Mouse (Mus musculus) liver (tissue): ENCODE measurements around the gene 2010300C02Rik.
A peak's percentile ranks its signal among the peaks of the same experiment; 100 is the strongest.

ENCODE experiments used
- DNase-seq: peaks from one replicate; pipeline ENCODE4 v3.0.0-alpha.2; 2020; ENCODE audit warnings: mixed read lengths

The 2010300C02Rik gene

DNA sequence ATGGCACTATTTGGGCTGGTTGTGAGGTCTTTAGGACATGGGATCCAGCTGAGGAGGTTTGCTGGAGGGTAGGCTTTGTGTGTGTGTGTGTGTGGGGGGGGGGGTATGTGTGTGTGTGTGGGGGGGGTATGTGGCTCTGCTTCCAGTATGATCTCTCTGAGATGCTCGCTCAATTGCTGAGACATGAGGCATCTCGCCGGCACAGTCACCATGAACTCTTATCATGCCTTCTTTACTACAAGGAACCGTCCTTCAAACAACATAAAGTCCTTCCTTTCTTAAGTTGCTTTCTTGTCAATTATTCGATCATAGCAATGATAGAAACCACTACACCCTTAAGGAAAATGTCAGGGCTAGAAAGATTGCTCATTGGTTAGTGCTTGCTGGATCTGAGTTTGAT, 8.8 kb downstream of the 2010300C02Rik start:
- DNase-seq, result no peak

DNA sequence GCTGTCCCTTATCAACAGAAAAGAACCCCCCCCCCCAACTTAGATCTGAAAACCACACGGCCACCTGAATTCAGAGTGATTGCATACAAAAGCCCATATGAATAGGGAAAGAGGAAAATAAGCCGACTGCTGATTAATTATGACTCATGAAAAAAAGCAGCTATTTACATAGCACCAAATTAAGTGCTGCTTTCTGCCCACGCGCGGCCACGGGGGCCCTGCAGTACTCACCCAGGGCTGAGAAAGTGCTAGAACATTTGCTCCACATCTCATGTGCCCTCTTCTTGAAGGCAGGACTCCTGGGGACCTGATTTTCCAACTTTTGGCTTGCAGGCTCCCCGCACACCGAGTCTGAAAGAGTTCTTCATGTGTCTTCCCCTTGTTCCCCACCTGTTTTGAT, 10.1 kb downstream of the 2010300C02Rik start:
- no peak for DNase-seq

DNA sequence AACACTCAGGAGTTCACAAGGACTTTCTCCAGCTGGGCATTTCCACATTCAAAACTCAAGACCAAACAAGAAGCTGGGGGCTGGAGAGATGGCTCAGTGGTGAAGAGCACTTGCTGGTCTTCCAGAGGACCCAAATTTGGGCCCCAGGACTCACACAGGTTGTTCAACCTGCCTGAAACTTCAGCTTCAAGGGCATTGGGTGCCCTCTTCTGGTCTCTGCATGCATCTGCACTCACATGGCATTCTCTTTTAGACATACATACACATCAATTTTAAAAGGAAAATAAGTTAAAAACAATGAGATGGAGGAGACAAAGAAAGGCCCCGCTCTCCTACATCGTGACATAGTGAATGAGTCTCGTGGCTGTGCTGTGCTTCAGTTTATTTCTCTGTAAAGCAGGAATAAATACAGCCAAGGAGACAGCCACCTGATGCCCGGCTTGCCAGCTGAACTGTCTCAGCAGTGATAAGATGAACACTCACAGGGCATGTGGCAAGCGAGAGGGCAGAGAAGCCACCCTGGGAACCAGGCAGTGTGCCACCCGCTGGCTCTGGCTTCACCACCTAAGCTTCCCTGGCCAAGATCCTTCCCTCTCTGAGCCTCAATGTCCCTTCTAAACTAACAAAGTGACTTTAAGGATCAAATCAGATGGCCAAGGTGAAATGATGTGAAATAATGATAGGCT, 11.5 kb downstream of the 2010300C02Rik start:
- no peak for DNase-seq

- DNase-seq, result no peak
These were observed 17.6 kb downstream of the 2010300C02Rik start for GRCm38 (mm10) chr1:37702326-37702725.

DNA sequence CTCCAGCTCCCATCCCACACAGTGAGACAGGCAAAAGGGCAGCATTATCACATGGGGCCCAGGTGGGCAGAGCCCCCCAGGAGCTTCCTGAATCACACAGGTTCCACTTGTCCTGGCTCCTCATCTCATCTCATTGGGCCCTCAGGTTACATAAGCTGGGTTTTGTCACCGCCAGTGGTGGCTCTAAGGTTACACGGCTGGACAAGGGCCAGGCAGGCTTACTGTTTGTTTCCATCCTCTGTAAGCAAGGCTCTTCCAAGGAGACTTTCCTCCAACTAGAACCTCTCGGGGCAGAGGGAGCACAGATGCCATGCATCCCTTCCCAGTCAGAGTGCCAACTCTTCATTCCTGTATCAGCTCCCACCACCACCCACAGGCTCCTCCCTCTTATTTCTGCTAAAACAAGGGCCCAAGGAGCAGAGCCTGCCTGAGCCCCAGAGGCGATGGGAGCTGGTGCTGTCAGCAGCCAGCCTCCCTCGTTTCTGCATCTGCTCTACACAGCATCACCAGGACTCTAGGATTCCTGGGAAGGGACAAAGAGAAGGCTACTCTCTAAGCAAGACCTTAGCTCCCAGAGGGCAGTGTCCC, 20.9 kb downstream of the 2010300C02Rik start:
- no peak for DNase-seq

DNA sequence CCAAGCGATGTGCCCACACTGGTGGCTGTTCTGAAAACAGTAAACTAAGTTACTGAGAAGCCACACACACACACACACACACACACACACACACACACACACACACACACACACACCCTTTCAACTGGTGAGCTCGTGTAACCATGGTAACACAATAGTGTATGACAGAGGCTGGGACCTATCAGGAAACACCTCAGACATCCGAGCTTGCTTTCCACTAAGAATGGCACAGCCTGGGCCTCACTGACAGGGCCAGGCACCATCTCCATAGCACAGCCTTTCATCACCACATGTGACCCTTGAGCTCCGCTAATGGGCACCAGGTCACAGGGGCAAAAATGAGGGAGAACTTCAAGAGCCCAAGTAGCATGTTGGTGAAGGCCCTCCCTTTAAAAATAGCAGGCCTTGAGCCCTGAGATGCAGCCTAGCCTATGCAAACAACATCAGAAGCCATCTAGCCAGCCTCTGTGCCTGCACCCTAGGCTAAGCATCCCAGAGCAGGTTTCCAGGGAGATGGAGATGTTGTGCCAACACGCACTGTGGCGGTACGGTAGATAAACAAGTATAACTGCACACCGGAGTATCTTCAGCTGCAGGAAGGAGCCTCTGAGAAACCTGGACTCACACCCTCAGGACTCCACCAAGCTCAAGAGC, 21.6 kb downstream of the 2010300C02Rik start:
- DNase-seq, result no peak

DNA sequence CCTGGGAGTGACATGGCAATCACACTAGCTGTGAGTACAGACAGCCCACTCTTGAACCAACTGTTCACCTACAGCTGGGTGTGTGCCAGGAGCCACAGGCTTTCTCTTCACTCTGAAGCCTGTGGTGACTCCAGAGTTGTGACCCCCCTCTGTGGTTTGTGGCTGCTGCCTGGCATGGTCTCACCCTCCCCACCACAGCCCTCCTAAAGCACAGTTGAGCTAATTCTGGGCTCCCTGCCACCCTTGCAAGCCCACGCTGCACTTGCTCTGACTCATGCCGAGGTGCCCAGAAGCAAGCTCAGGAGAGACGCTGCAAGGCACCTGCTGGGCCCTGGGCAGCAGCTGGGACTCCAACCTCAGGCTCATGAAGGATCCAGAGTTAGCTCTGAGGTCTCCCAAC, 23.0 kb downstream of the 2010300C02Rik start:
- DNase-seq, result no peak

DNA sequence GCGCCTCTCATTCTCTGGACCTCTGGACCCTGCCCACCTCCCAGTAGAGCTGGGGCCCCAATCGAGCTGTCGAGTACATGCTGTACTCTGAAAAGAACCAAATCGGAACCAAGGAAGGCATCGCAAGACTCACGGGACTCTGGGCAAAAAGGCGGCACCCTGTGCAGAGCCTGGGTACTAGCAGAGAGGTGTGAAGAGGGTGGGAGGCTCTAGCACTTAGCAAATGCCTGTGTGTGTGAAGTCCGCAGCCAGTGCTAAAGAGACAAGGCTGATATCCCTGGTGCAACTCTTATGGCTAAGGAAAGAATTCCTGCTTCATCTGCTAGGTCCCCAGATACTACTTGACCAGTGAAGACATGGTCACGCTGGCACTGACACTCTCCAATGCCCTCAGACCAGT, 24.2 kb downstream of the 2010300C02Rik start:
- DNase-seq, result no peak

DNA sequence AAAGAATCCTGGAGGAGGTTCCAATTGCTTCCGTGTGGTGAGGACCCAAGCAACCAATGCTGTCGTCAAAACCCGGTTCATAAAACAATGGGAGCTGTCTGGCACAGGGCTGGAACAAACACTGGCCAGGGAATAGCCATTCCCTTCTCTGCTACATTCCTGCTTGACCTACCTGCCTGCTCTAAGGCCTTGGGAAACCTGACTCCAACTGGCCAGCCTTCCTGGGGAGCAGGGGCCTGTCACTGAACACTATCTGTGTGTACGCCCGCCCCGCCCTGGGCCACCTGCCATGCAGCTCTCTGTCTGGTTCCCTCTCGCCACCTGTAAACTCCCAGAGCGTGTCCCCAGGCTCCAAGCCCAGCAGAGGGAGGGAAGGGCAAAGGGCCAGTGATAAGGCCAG, 25.5 kb downstream of the 2010300C02Rik start:
- no peak for DNase-seq

GRCm38 (mm10) chr1:37691179-37691578, 28.7 kb downstream of the 2010300C02Rik start:
- DNase-seq, result peak; percentile 56

DNA sequence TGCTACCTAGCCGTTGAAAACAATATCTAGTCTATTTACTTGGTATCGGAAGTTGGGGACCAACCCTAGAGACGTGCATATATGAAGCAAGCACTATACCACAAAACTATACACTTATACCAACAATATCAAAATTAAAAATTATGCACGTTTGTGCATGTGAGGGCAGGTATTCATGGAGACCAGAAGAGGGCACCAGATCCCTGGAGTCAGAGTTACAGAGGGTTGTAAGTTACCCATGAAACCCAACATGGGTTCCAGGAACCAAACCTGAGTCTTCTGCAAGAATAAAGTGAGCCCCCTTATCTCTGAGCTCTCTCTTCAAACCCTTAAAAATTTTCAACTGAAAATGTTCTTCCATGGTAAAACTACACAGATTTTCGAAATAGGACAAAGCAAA, 29.2 kb downstream of the 2010300C02Rik start:
- no peak for DNase-seq

- DNase-seq, result no peak
These were observed 30.2 kb downstream of the 2010300C02Rik start for GRCm38 (mm10) chr1:37689730-37690129.

DNA sequence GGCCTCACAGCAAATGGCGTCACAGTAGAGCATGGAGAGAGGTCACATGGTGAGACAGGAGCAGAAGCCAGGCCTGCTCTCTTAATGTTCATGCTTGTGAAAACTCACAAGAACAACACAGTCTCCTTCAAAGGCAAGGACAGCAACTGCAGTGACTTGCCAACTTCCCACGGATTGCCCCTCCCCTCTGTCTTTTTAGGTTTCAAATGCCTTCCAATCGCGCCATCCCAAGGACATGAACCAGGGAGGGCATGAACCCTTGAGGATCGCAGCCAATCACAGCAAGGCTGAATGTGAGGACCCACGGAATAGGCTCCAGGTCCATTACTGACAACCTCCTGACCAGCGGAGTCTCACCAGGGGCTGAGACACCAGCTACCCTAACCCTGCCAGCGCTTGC, 31.5 kb downstream of the 2010300C02Rik start:
- no peak for DNase-seq

DNA sequence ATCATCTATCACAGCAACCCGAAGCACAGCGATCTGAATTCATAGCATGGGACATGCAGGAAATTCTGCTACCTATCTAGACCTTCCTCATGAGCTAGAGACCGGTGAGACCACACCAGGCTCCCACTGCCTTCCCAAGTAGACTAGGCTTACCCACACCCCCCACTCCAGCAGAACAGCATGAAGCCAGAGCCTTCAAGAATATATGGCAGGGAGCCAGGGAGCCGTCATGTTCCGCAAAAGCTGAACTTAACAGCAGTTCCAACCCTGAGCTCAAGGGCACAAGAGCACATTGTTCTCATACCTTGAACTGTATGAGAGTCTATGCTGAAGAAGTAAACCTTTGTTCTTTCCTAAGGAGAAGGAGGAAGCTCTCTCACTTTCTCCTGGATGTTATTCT, 32.4 kb downstream of the 2010300C02Rik start:
- no peak for DNase-seq

DNA sequence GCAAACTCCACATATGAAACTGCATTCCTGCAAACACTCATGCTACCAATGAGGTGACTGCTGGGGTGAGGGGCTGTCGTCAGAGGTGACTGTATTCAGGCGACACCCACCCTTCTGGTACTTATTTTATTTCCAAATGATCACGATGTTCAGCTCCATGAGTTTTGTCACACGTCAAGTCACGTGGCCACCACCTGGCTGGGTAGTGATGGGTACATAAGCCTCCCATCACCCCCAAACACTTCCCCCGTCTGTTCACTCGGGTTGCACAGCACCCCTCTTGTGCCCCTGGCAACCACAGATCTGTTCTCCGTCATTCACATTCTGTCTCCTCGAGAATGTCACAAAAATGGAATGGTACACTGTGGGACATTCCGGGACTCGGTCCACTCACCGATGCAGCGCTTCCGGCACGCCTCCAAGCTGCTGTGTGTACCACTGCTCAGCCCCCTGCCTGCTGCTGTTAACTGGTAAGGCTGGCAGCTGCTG, 32.9 kb downstream of the 2010300C02Rik start:
- no peak for DNase-seq

DNA sequence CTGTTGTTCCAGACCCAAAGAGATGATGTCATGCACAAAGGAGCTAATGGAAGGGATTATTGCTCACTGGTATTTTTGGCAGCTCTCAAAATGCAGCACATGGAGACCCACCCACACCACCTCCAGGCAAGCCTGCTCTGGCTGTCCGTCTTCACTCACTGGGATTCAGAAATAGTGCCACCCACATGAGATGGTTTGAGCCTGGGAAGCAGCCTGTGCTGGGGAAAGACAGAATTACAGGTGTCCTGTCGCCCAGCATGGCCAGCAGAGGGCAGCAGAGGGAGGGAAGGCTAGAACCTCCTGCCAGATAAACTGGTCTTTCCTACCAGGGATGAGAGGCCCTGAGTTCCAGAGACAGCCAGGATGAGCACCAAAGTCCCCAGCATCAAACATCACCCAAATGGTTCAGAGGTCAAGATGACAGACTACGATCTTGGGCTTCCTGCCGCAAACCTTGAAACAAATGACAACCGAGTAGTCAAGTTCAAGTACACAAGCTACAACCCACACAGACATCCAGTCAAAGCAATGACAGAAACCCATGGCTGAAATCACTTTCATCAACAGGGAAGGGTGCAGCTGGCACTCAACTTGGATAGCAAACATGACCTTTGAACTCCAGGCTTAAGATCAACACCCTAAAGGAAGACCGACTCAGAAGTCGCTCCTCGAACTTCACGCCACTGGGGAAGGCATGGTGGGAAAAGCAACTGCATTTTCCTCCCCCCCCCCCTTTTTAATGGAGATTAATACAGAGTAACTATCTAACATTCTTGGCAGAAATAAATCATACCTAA, 41.4 kb downstream of the 2010300C02Rik start:
- peak; percentile 83 for DNase-seq

- no peak for DNase-seq
These were observed 42.8 kb downstream of the 2010300C02Rik start for GRCm38 (mm10) chr1:37676967-37677512.

- no peak for DNase-seq
These were observed 44.4 kb downstream of the 2010300C02Rik start for GRCm38 (mm10) chr1:37675444-37675843.

DNA sequence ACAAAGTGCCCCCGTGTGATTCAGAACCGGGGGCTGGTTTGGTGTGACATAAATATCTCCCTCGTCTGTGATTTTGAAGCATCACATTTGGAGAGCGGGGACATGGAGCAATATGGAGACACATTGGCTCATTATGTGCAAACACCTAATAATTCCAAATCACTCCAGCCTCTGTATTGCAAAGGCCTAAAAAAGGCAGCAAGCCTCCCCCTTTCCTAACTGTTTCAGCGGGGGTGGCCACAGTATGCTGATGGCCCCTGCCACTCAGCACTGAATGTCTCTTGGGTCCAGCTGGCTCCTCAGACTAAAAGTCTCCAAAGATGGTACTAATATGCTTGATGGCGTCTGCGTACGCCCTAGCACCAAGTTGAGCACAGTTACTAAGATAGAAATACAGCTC, 45.6 kb downstream of the 2010300C02Rik start:
- no peak for DNase-seq

DNA sequence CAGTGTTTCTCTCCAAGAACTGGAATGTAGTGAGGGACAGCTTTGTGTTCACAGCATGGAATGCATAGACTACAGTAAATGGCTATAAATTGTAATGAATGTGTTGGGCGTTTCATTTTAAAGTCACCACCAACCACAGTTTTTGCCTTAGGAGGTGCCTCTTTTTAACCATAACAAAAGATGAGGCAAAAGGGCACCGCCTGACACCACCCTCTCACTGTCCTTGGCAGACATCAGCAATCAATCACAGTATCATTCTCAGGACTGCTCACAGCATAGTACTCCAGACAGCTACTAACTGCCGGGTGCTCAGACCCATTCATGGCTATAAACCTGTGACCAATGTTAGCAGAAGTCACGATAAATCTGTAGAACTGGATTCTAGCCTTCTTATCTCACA, 48.6 kb downstream of the 2010300C02Rik start:
- no peak for DNase-seq

DNA sequence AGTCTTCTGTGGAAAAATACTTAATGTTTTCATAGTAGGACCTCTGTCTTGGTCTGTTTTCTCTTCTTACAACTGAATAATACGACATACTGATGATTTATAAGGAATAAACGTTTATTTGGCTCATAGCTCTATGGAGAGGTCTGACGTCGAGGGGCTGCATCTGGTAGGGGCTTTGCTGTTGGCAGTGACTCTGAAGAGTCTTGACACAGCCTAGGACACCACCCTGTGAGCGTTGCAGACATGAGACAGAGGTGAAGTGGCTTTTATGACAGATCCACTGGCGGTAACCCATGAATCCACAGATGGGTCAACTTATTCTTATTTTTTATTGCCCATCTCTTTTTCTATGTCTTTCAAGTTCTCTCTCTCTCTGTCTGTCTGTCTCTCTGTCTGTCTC, 52.5 kb downstream of the 2010300C02Rik start:
- DNase-seq, result no peak

DNA sequence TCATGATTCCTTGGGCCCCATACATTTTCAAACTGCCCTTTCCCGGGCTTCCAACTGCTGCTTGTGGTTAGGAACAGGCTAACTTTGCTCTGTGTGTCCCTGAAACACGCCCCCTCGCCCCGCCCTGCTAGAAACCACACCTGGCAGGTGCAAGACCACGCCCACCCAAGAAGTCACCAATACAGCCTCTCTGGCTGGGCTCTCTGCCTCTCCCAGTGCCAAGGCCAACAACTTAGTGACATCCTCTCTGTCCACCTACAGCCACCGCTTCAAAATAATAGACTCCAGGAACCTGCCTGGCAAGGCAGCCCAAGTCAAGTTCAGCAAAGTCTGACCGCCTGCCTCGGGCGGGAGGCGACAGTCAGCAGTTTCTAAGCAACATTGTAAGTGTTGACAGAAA, 53.3 kb downstream of the 2010300C02Rik start:
- DNase-seq, result no peak
